Mouse (Mus musculus): ENCODE data around the gene Chrnb1. TPM values are rescaled to one million over a fixed set of nuclear protein-coding genes. Genes with fewer than 3 reads are reported as not detected.
A peak's percentile ranks its signal among the peaks of the same experiment; 100 is the strongest.

Gene Chrnb1
- polyA plus RNA-seq, 1 experiment from 2014 or later, result 5.0 TPM

DNA sequence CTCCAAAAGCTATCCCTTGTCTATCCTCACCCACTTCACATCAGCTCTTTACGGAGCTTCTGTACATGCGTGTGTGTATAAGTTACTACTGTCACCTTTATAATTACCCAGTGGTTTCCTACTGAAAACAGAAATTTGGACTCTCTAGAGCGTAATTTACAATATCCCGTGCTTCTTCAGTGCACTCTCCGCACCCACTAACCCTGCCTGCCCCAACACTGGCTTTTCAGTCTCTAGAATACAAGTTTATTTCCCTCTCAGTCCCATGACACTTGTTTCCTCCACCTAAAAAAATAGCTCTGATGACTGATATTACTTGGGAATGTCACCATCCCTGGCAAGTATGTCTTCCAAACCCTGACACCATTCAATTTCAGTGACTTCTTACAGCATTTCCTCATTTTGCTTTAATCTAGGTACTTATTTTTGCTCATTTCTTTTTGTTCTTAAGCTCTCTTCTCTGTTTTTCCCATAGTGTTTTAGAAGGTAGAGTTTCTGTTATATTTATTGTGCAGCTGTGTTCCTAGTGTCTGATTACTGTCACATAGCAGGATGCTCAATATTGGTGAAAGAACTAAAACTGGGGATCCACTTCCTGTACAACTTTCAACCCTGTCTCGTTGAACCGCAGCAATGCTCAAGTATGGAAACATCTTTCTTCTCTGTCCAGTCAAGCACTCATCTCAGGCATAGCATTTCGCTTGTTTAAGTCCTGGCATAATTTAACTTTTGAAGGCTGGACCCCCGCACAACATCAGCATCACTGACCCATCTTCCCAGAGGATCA is 38.2 kb downstream of the Chrnb1 start:
- no peak for DNase-seq (ENCODE audit: low spot score)
- TF ChIP-seq EP300 (optimal IDR thresholded peaks at IDR 0.05) (no peak), CTCF (IDR thresholded peaks at IDR 0.05; ENCODE audit: low read depth) (0 out of 2 replicates have a peak, but pooled peaks have one; percentile 1)
- H3K9ac ChIP-seq (ENCODE audit: low read length), result peak overlapping the region; percentile 52
- WGBS, result 32% methylated on average over 9 of the region's 9 CpGs
- peak overlapping the region; percentile 54 for H3K4me3 ChIP-seq (ENCODE audit: low read depth, low read length)
- ATAC-seq (ENCODE audit: low FRiP score, low TSS enrichment), result no peak
- peak overlapping the region; percentile 96 for H3K27ac ChIP-seq (replicated peaks)
- no peaks in the 10 kb centered on the region for H3K36me3 ChIP-seq (ENCODE audit: control insufficient read depth, insufficient read depth, low read length)
- no peaks in the 10 kb centered on the region for H3K9me3 ChIP-seq (ENCODE audit: control insufficient read depth, low read length)
- peaks cover 5% of the 10 kb centered on the region for H3K4me1 ChIP-seq (replicated peaks; ENCODE audit: control insufficient read depth, insufficient read depth)
- H3K4me2 ChIP-seq (replicated peaks; ENCODE audit: low read depth), result peak overlapping the region; percentile 68
- H3K27me3 ChIP-seq (ENCODE audit: control insufficient read depth, insufficient read depth, low read length), result no peaks in the 10 kb centered on the region

DNA sequence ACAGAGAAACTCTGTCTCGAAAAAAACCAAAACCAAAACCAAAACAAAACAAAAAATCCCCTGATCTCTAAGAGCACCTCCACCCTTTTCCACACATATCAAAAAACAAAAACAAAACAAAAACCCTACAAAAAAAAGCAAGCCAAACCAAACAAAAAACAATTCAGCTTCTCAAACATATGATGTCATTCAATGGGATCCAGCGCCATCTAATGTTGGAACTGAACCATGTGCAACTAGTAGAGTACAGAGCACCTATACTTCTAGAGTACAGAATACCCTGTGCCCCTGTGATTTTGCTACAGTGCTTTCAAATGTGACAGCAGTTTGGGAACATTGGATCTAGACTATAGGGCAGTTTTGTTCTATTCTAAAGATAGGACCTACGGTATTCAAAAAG is 41.0 kb downstream of the Chrnb1 start:
- no peaks in the 10 kb centered on the region for H3K36me3 ChIP-seq (ENCODE audit: control insufficient read depth, insufficient read depth, low read length)
- no peak for ATAC-seq (ENCODE audit: low FRiP score, low TSS enrichment)
- TF ChIP-seq EP300 (optimal IDR thresholded peaks at IDR 0.05), result no peak
- TF ChIP-seq CTCF (IDR thresholded peaks at IDR 0.05; ENCODE audit: low read depth), result peak; percentile 83

DNA sequence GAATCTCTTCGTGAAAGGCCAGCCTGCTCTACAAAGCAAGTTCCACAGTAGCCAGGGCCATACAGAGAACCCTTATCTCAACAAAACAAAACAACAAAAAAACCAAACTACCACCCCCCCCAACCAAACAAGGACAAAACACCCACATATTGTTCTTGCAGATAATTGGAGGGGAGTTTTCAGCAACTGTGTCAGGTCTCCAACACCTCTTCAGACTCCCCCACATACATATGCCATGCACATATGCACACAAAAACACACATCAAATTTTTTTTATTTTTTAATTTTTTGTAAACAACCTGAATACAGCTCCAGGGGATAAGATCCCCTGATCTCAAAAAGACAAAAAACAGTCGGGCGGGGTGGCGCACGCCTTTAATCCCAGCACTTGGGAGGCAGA is 41.5 kb downstream of the Chrnb1 start:
- DNase-seq (ENCODE audit: low spot score) (no peak), ATAC-seq (ENCODE audit: low FRiP score, low TSS enrichment) (no peak)
- peaks cover 5% of the 10 kb centered on the region for H3K4me1 ChIP-seq (replicated peaks; ENCODE audit: control insufficient read depth, insufficient read depth)
- H3K9ac ChIP-seq (ENCODE audit: low read length), result no peak overlapping the region
- no peaks in the 10 kb centered on the region for H3K27me3 ChIP-seq (ENCODE audit: control insufficient read depth, insufficient read depth, low read length)
- H3K27ac ChIP-seq (replicated peaks), result no peak overlapping the region
- TF ChIP-seq CTCF (IDR thresholded peaks at IDR 0.05; ENCODE audit: low read depth) (no peak), EP300 (optimal IDR thresholded peaks at IDR 0.05) (no peak)
- no peak overlapping the region for H3K4me3 ChIP-seq (ENCODE audit: low read depth, low read length)
- 84% methylated on average over 5 of the region's 5 CpGs for WGBS
- no peaks in the 10 kb centered on the region for H3K9me3 ChIP-seq (ENCODE audit: control insufficient read depth, low read length)
- no peak overlapping the region for H3K4me2 ChIP-seq (replicated peaks; ENCODE audit: low read depth)
- no peaks in the 10 kb centered on the region for H3K36me3 ChIP-seq (ENCODE audit: control insufficient read depth, insufficient read depth, low read length)

More for the DNA sequence above, 41.0 kb downstream of the Chrnb1 start:
- H3K4me2 ChIP-seq (replicated peaks; ENCODE audit: low read depth), result no peak overlapping the region
- H3K27ac ChIP-seq (replicated peaks), result no peak overlapping the region
- no peaks in the 10 kb centered on the region for H3K27me3 ChIP-seq (ENCODE audit: control insufficient read depth, insufficient read depth, low read length)
- WGBS, result 40% methylated on average over 3 of the region's 3 CpGs
- H3K4me1 ChIP-seq (replicated peaks; ENCODE audit: control insufficient read depth, insufficient read depth), result peaks cover 5% of the 10 kb centered on the region
- no peaks in the 10 kb centered on the region for H3K9me3 ChIP-seq (ENCODE audit: control insufficient read depth, low read length)
- no peak overlapping the region for H3K9ac ChIP-seq (ENCODE audit: low read length)
- DNase-seq (ENCODE audit: low spot score), result no peak
- H3K4me3 ChIP-seq (ENCODE audit: low read depth, low read length), result no peak overlapping the region

DNA sequence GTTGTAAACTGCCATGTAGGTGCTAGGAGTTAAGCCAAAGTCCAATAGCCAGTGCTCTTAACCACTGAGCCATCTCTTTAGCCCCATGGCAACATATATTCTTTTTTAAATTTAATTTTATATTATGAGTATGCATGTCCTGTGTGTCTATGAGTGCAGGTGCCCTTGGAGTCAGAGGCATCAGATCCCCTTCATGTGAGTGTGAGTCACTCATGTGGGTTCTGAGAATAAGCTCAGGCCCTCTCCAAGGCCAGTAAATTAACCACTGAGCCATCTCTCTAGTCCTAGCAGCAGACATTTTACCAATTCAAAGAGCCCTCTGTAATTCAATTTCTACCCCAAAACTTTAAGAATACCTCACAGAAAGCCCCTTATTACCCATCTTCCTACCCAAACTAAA is 43.1 kb downstream of the Chrnb1 start:
- DNase-seq (ENCODE audit: low spot score), result no peak
- ATAC-seq (ENCODE audit: low FRiP score, low TSS enrichment), result no peak
- no peaks in the 10 kb centered on the region for H3K27me3 ChIP-seq (ENCODE audit: control insufficient read depth, insufficient read depth, low read length)
- H3K9me3 ChIP-seq (ENCODE audit: control insufficient read depth, low read length), result no peaks in the 10 kb centered on the region
- H3K9ac ChIP-seq (ENCODE audit: low read length), result no peak overlapping the region
- no peak overlapping the region for H3K27ac ChIP-seq (replicated peaks)
- 0 out of 2 replicates have a peak, but pooled peaks cover 2% of the 10 kb centered on the region for H3K36me3 ChIP-seq (ENCODE audit: control insufficient read depth, insufficient read depth, low read length)
- H3K4me1 ChIP-seq (replicated peaks; ENCODE audit: control insufficient read depth, insufficient read depth), result peaks cover 5% of the 10 kb centered on the region
- no peak overlapping the region for H3K4me2 ChIP-seq (replicated peaks; ENCODE audit: low read depth)
- TF ChIP-seq CTCF (IDR thresholded peaks at IDR 0.05; ENCODE audit: low read depth) (no peak), EP300 (optimal IDR thresholded peaks at IDR 0.05) (no peak)
- no peak overlapping the region for H3K4me3 ChIP-seq (ENCODE audit: low read depth, low read length)

DNA sequence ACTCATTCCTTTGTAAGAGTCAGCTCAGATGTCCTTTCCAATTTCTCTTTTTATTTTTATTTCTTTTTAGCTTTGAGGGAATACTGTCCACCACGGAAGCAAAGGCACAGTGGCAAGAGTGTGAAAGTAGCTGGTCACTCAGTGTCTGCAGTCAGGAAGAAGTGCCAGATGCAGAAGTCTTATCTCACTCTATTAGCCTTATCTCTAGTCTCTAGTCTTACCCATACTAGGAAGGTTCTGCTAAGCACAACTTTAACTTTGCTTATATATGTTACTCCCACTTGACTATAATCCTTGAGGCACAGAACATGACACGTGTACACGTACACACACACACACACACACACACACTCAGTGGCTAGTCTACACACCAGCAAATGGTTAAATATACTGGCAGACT is 44.1 kb downstream of the Chrnb1 start:
- no peaks in the 10 kb centered on the region; the same call in 1 of the 2 replicates for H3K4me1 ChIP-seq (replicated peaks; ENCODE audit: control insufficient read depth, insufficient read depth)
- no peaks in the 10 kb centered on the region for H3K9me3 ChIP-seq (ENCODE audit: control insufficient read depth, low read length)
- H3K27ac ChIP-seq (replicated peaks), result no peak overlapping the region
- no peak for TF ChIP-seq EP300 (optimal IDR thresholded peaks at IDR 0.05)
- no peak for TF ChIP-seq CTCF (IDR thresholded peaks at IDR 0.05; ENCODE audit: low read depth)
- ATAC-seq (ENCODE audit: low FRiP score, low TSS enrichment) (no peak), DNase-seq (ENCODE audit: low spot score) (no peak)
- H3K9ac ChIP-seq (ENCODE audit: low read length), result no peak overlapping the region
- no peak overlapping the region for H3K4me2 ChIP-seq (replicated peaks; ENCODE audit: low read depth)
- no peaks in the 10 kb centered on the region for H3K27me3 ChIP-seq (ENCODE audit: control insufficient read depth, insufficient read depth, low read length)
- no peak overlapping the region for H3K4me3 ChIP-seq (ENCODE audit: low read depth, low read length)
- WGBS, result 57% methylated on average over 3 of the region's 3 CpGs
- peaks cover 10% of the 10 kb centered on the region; the same call in 1 of the 2 replicates for H3K36me3 ChIP-seq (ENCODE audit: control insufficient read depth, insufficient read depth, low read length)

Other genes starting within 250 kb of the Chrnb1 start
- 0.38 and 0.39 TPM in 2 replicates for gene Dnah2, start 246.8 kb downstream of the Chrnb1 start, polyA plus RNA-seq (2015; fragmentation: Nextera tagmentation; extraction: Ambion mirVana)
- 3.9 and 4.4 TPM in 2 replicates for gene Efnb3, start 235.7 kb downstream of the Chrnb1 start, polyA plus RNA-seq (2015; fragmentation: Nextera tagmentation; extraction: Ambion mirVana)
- 8.7 and 9.0 TPM in 2 replicates for gene Wrap53, start 215.7 kb downstream of the Chrnb1 start, polyA plus RNA-seq (2015; fragmentation: Nextera tagmentation; extraction: Ambion mirVana)
- gene Trp53, start 215.6 kb downstream of the Chrnb1 start, polyA plus RNA-seq (2015; fragmentation: Nextera tagmentation; extraction: Ambion mirVana), result 45.0 and 51.4 TPM in 2 replicates
- 5.3 and 7.2 TPM in 2 replicates for gene Atp1b2, start 190.0 kb downstream of the Chrnb1 start, polyA plus RNA-seq (2015; fragmentation: Nextera tagmentation; extraction: Ambion mirVana)
- gene Shbg, start 178.0 kb downstream of the Chrnb1 start, polyA plus RNA-seq (2015; fragmentation: Nextera tagmentation; extraction: Ambion mirVana), result not detected in 2 replicates
- 14.4 and 15.5 TPM in 2 replicates for gene Sat2, start 173.9 kb downstream of the Chrnb1 start, polyA plus RNA-seq (2015; fragmentation: Nextera tagmentation; extraction: Ambion mirVana)
- 10.8 and 11.6 TPM in 2 replicates for gene Fxr2, start 163.0 kb downstream of the Chrnb1 start, polyA plus RNA-seq (2015; fragmentation: Nextera tagmentation; extraction: Ambion mirVana)
- gene Sox15, start 140.6 kb downstream of the Chrnb1 start, polyA plus RNA-seq (2015; fragmentation: Nextera tagmentation; extraction: Ambion mirVana), result 7.7 and 7.9 TPM in 2 replicates
- gene Mpdu1, start 133.3 kb downstream of the Chrnb1 start, polyA plus RNA-seq (2015; fragmentation: Nextera tagmentation; extraction: Ambion mirVana), result 69.1 and 72.6 TPM in 2 replicates
- gene Cd68, start 129.8 kb downstream of the Chrnb1 start, polyA plus RNA-seq (2015; fragmentation: Nextera tagmentation; extraction: Ambion mirVana), result 16.7 and 17.9 TPM in 2 replicates
- 339 and 351 TPM in 2 replicates for gene Eif4a1, start 123.5 kb downstream of the Chrnb1 start, polyA plus RNA-seq (2015; fragmentation: Nextera tagmentation; extraction: Ambion mirVana)
- 30.5 and 32.4 TPM in 2 replicates for gene Senp3, start 113.9 kb downstream of the Chrnb1 start, polyA plus RNA-seq (2015; fragmentation: Nextera tagmentation; extraction: Ambion mirVana)
- gene Tnfsf13, start 110.2 kb downstream of the Chrnb1 start, polyA plus RNA-seq (2015; fragmentation: Nextera tagmentation; extraction: Ambion mirVana), result 0.50 and 0.75 TPM in 2 replicates
- 6.9 and 9.7 TPM in 2 replicates for gene Tnfsf12, start 100.1 kb downstream of the Chrnb1 start, polyA plus RNA-seq (2015; fragmentation: Nextera tagmentation; extraction: Ambion mirVana)
- gene Tnfsfm13, start 99.8 kb downstream of the Chrnb1 start, polyA plus RNA-seq (2015; fragmentation: Nextera tagmentation; extraction: Ambion mirVana), result 4.1 and 4.2 TPM in 2 replicates
- 7.9 and 9.0 TPM in 2 replicates for gene Polr2a, start 37.3 kb downstream of the Chrnb1 start, polyA plus RNA-seq (2015; fragmentation: Nextera tagmentation; extraction: Ambion mirVana)
- gene Slc35g3, start 34.0 kb downstream of the Chrnb1 start, polyA plus RNA-seq (2015; fragmentation: Nextera tagmentation; extraction: Ambion mirVana), result 0.11 TPM in 1 of 2 replicates, not detected in the other
- gene Zbtb4, start 30.0 kb downstream of the Chrnb1 start, polyA plus RNA-seq (2015; fragmentation: Nextera tagmentation; extraction: Ambion mirVana), result 2.6 and 2.7 TPM in 2 replicates
- 0.67 and 0.90 TPM in 2 replicates for gene Fgf11, start 5.9 kb upstream of the Chrnb1 start, polyA plus RNA-seq (2015; fragmentation: Nextera tagmentation; extraction: Ambion mirVana)
- gene Tmem102, start 9.7 kb upstream of the Chrnb1 start, polyA plus RNA-seq (2015; fragmentation: Nextera tagmentation; extraction: Ambion mirVana), result 28.4 and 34.4 TPM in 2 replicates
- not detected in 2 replicates for gene Gm39566, start 19.4 kb upstream of the Chrnb1 start, polyA plus RNA-seq (2015; fragmentation: Nextera tagmentation; extraction: Ambion mirVana)
- not detected in 2 replicates for gene Spem2, start 22.5 kb upstream of the Chrnb1 start, polyA plus RNA-seq (2015; fragmentation: Nextera tagmentation; extraction: Ambion mirVana)
- not detected in 2 replicates for gene Spem1, start 26.2 kb upstream of the Chrnb1 start, polyA plus RNA-seq (2015; fragmentation: Nextera tagmentation; extraction: Ambion mirVana)
- gene Nlgn2, start 41.8 kb upstream of the Chrnb1 start, polyA plus RNA-seq (2015; fragmentation: Nextera tagmentation; extraction: Ambion mirVana), result 2.5 and 2.7 TPM in 2 replicates
- 329 and 366 TPM in 2 replicates for gene Tmem256, start 42.6 kb upstream of the Chrnb1 start, polyA plus RNA-seq (2015; fragmentation: Nextera tagmentation; extraction: Ambion mirVana)
- gene Plscr3, start 50.4 kb upstream of the Chrnb1 start, polyA plus RNA-seq (2015; fragmentation: Nextera tagmentation; extraction: Ambion mirVana), result 54.4 and 58.4 TPM in 2 replicates
- gene Tnk1, start 62.8 kb upstream of the Chrnb1 start, polyA plus RNA-seq (2015; fragmentation: Nextera tagmentation; extraction: Ambion mirVana), result 12.3 TPM in 2 replicates
- 0.25 and 0.54 TPM in 2 replicates for gene Tmem95, start 82.1 kb upstream of the Chrnb1 start, polyA plus RNA-seq (2015; fragmentation: Nextera tagmentation; extraction: Ambion mirVana)
- 15.9 and 18.1 TPM in 2 replicates for gene Kctd11, start 85.5 kb upstream of the Chrnb1 start, polyA plus RNA-seq (2015; fragmentation: Nextera tagmentation; extraction: Ambion mirVana)
- gene Acap1, start 99.6 kb upstream of the Chrnb1 start, polyA plus RNA-seq (2015; fragmentation: Nextera tagmentation; extraction: Ambion mirVana), result 0.70 and 0.71 TPM in 2 replicates
- 5.6 and 5.9 TPM in 2 replicates for gene 2810408A11Rik, start 105.0 kb upstream of the Chrnb1 start, polyA plus RNA-seq (2015; fragmentation: Nextera tagmentation; extraction: Ambion mirVana)
- 2.3 and 3.9 TPM in 2 replicates for gene Neurl4, start 105.1 kb upstream of the Chrnb1 start, polyA plus RNA-seq (2015; fragmentation: Nextera tagmentation; extraction: Ambion mirVana)
- 40.6 and 43.3 TPM in 2 replicates for gene Gps2, start 117.9 kb upstream of the Chrnb1 start, polyA plus RNA-seq (2015; fragmentation: Nextera tagmentation; extraction: Ambion mirVana)
- 1,169 and 1,205 TPM in 2 replicates for gene Eif5a, start 126.0 kb upstream of the Chrnb1 start, polyA plus RNA-seq (2015; fragmentation: Nextera tagmentation; extraction: Ambion mirVana)
- gene Ybx2, start 139.9 kb upstream of the Chrnb1 start, polyA plus RNA-seq (2015; fragmentation: Nextera tagmentation; extraction: Ambion mirVana), result 1.4 and 1.7 TPM in 2 replicates
- gene Slc2a4, start 152.2 kb upstream of the Chrnb1 start, polyA plus RNA-seq (2015; fragmentation: Nextera tagmentation; extraction: Ambion mirVana), result 36.4 and 40.5 TPM in 2 replicates
- gene Cldn7, start 168.8 kb upstream of the Chrnb1 start, polyA plus RNA-seq (2015; fragmentation: Nextera tagmentation; extraction: Ambion mirVana), result 119 and 125 TPM in 2 replicates
- 13.1 and 14.9 TPM in 2 replicates for gene Ctdnep1, start 185.2 kb upstream of the Chrnb1 start, polyA plus RNA-seq (2015; fragmentation: Nextera tagmentation; extraction: Ambion mirVana)
- gene Elp5, start 186.6 kb upstream of the Chrnb1 start, polyA plus RNA-seq (2015; fragmentation: Nextera tagmentation; extraction: Ambion mirVana), result 73.1 and 73.4 TPM in 2 replicates
- gene Gabarap, start 195.2 kb upstream of the Chrnb1 start, polyA plus RNA-seq (2015; fragmentation: Nextera tagmentation; extraction: Ambion mirVana), result 536 and 544 TPM in 2 replicates
- 34.4 and 38.5 TPM in 2 replicates for gene Phf23, start 199.8 kb upstream of the Chrnb1 start, polyA plus RNA-seq (2015; fragmentation: Nextera tagmentation; extraction: Ambion mirVana)
- gene Dvl2, start 204.7 kb upstream of the Chrnb1 start, polyA plus RNA-seq (2015; fragmentation: Nextera tagmentation; extraction: Ambion mirVana), result 9.8 and 11.1 TPM in 2 replicates
- 136 and 143 TPM in 2 replicates for gene Acadvl, start 219.5 kb upstream of the Chrnb1 start, polyA plus RNA-seq (2015; fragmentation: Nextera tagmentation; extraction: Ambion mirVana)
- gene Dlg4, start 221.0 kb upstream of the Chrnb1 start, polyA plus RNA-seq (2015; fragmentation: Nextera tagmentation; extraction: Ambion mirVana), result 2.6 and 3.9 TPM in 2 replicates

Data from stomach, postnatal 0 days (tissue).